In the genomic region with DNA sequence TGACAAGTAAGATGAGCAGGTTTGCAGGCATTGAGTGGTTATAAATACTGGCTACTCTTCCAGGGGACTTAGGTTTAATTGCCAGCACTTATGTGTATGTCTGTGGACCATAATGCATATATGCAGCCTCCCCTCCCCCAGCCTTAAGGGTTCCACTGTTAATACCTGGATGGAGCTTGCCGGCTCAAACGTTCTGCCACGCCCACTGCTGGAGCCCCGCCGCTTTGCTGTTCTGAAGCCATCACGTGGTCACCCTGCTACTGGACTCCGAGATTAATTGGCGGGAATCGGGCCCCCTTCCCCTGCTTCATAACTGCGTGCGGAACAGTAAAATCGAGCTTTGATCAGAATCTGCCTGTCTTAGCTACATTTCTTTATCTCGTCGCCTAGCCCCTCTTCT, we compare ENCODE assay signal across 21 mouse cellular contexts.
DNase-seq lines count a peak whose midpoint lies in the region; ATAC-seq and TF ChIP-seq lines count a peak whose summit lies in the region.
"Had no signal": no experiment of that assay in that cellular context is flagged by ENCODE, and none has a peak within 500 bp of the region (broad histone marks: within the 10 kb centered on the region; RNA-seq: fewer than 3 reads in every experiment).

No protein-coding gene starts in this region.

- peak overlapping the region; percentile 24 for H3K4me2 ChIP-seq in intestine, postnatal 0 days (replicated peaks; ENCODE audit: low read depth)
- H3K4me2 ChIP-seq: neural tube, embryonic 15.5 days had no signal

- peak; percentile 38 for DNase-seq in heart, postnatal 4 days
- no peak for DNase-seq in heart, adult 9 months (ENCODE audit: low spot score in 2 of 2)
- peak; percentile 56 for DNase-seq in kidney, postnatal 10 days
- DNase-seq in kidney, adult 8-10 months, result no peak
- DNase-seq in R1 (ENCODE audit: low read depth, low spot score), result peak; percentile 33
- DNase-seq in cerebellum, adult 9-10 months, result no peak
- DNase-seq: cerebellum, postnatal 25 days; forebrain, postnatal 0 days; gastrocnemius, adult 2 months; heart, adult 11 months; liver; liver, postnatal 0 days; midbrain, embryonic 14.5 days; right cerebral cortex, postnatal 4 days; thymus, postnatal 36 days had no signal

- no peak for TF ChIP-seq CTCF in intestine, postnatal 0 days (IDR thresholded peaks at IDR 0.05; ENCODE audit: low read depth)

- H3K27ac ChIP-seq in intestine, postnatal 0 days (ENCODE audit: low read depth, low read length), result no peak overlapping the region
- H3K27ac ChIP-seq: gastrocnemius, adult 2 months; macrophage; neural tube, embryonic 15.5 days had no signal

- no peaks in the 10 kb centered on the region for H3K27me3 ChIP-seq in intestine, postnatal 0 days (replicated peaks; ENCODE audit: control insufficient read depth, insufficient read depth, low read length)
- H3K27me3 ChIP-seq: neural tube, embryonic 15.5 days; Patski had no signal

- ATAC-seq in intestine, postnatal 0 days, result no peak
- no peak for ATAC-seq in activated CD4-positive, CD25-positive, alpha-beta regulatory T cell, adult 4 months
- ATAC-seq: forebrain, postnatal 0 days; liver, postnatal 0 days; Patski had no signal

- 38% methylated on average over 14 of the region's 14 CpGs for WGBS in intestine, postnatal 0 days

- H3K9me3 ChIP-seq in intestine, postnatal 0 days (ENCODE audit: control insufficient read depth), result no peaks in the 10 kb centered on the region
- H3K9me3 ChIP-seq: neural tube, embryonic 15.5 days had no signal

- H3K4me1 ChIP-seq in intestine, postnatal 0 days (replicated peaks; ENCODE audit: control insufficient read depth, insufficient read depth, low read length), result 0 out of 2 replicates have a peak, but pooled peaks cover 5% of the 10 kb centered on the region

- no peaks in the 10 kb centered on the region for H3K36me3 ChIP-seq in intestine, postnatal 0 days (ENCODE audit: control insufficient read depth, insufficient read depth)

- H3K9ac ChIP-seq in intestine, postnatal 0 days (ENCODE audit: low read depth, low read length), result no peak overlapping the region
- H3K9ac ChIP-seq: forebrain, postnatal 0 days; liver, postnatal 0 days; neural tube, embryonic 15.5 days had no signal

- H3K4me3 ChIP-seq in intestine, postnatal 0 days (ENCODE audit: low read depth, low read length), result no peak overlapping the region
- H3K4me3 ChIP-seq: gastrocnemius, adult 2 months; myocyte; neural tube, embryonic 15.5 days had no signal

Comparison
In these comparisons a context has a peak if more than half of its experiments do, and no peak if none do; other contexts are left out.
1. DNase-seq: peak in heart, postnatal 4 days (single experiment), kidney, postnatal 10 days (single experiment) and R1 (single experiment); none in heart, adult 9 months (0 of 2), kidney, adult 8-10 months (0 of 2) and cerebellum, adult 9-10 months (single experiment).